Mouse (Mus musculus): ENCODE results near the gene Tmem220. TPM values are rescaled to one million over a fixed set of nuclear protein-coding genes. Genes with fewer than 3 reads are reported as not detected.

Tmem220 gene
- total RNA-seq, 2 experiments from 2014 or later = not detected

Other genes with a start within 250 kb of the Tmem220 start
- not detected in 2 replicates for gene Pirt, start 113.2 kb upstream of the Tmem220 start, total RNA-seq (2015; ENCODE audit: low replicate concordance)
- gene Pirt, start 113.2 kb upstream of the Tmem220 start, total RNA-seq (2017; ENCODE audit: low replicate concordance) = not detected in 2 replicates
- gene Tmem238l, start 68.5 kb upstream of the Tmem220 start, total RNA-seq (2015; ENCODE audit: low replicate concordance) = not detected in 2 replicates
- gene Tmem238l, start 68.5 kb upstream of the Tmem220 start, total RNA-seq (2017; ENCODE audit: low replicate concordance) = not detected in 2 replicates
- gene Adprm, start 27.4 kb downstream of the Tmem220 start, total RNA-seq (2015; ENCODE audit: low replicate concordance) = 9.6 and 13.2 TPM in 2 replicates
- 8.3 and 8.5 TPM in 2 replicates for gene Adprm, start 27.4 kb downstream of the Tmem220 start, total RNA-seq (2017; ENCODE audit: low replicate concordance)
- gene Sco1, start 27.5 kb downstream of the Tmem220 start, total RNA-seq (2015; ENCODE audit: low replicate concordance) = 2.7 and 2.9 TPM in 2 replicates
- 4.0 and 4.9 TPM in 2 replicates for gene Sco1, start 27.5 kb downstream of the Tmem220 start, total RNA-seq (2017; ENCODE audit: low replicate concordance)
- gene Myh3, start 53.1 kb downstream of the Tmem220 start, total RNA-seq (2015; ENCODE audit: low replicate concordance) = not detected in 2 replicates
- gene Myh3, start 53.1 kb downstream of the Tmem220 start, total RNA-seq (2017; ENCODE audit: low replicate concordance) = not detected in 2 replicates
- not detected in 2 replicates for gene Myh2, start 145.9 kb downstream of the Tmem220 start, total RNA-seq (2015; ENCODE audit: low replicate concordance)
- not detected in 2 replicates for gene Myh2, start 145.9 kb downstream of the Tmem220 start, total RNA-seq (2017; ENCODE audit: low replicate concordance)
- not detected in 2 replicates for gene Myh1, start 174.9 kb downstream of the Tmem220 start, total RNA-seq (2015; ENCODE audit: low replicate concordance)
- gene Myh1, start 174.9 kb downstream of the Tmem220 start, total RNA-seq (2017; ENCODE audit: low replicate concordance) = not detected in 2 replicates
- not detected in 2 replicates for gene Myh4, start 212.9 kb downstream of the Tmem220 start, total RNA-seq (2015; ENCODE audit: low replicate concordance)
- gene Myh4, start 212.9 kb downstream of the Tmem220 start, total RNA-seq (2017; ENCODE audit: low replicate concordance) = not detected in 2 replicates